In the genomic region with DNA sequence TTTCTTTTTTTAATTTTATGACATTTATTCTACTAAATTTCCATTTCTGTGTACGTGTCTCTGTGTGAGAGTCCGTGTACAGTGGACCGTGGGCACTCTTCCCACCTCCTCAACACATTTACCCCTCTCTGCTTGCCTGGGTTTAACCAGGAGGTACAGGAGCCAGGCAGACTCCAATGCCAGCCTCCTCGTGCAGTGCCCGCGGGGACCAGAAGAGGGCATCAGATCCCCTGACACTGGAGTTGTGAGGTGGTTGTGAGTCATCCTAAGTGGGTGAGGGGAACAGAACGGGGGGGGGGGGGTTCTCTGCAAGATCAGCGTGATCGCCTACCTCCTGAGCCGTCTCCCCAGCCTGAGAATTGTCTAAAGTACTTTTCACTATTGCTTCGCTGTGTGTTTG, we compare ENCODE assay signal across 8 mouse cellular contexts. TPM values are rescaled to one million over a fixed set of nuclear protein-coding genes. Genes with fewer than 3 reads are reported as not detected.
DNase-seq lines count a peak whose midpoint lies in the region; ATAC-seq and TF ChIP-seq lines count a peak whose summit lies in the region.

No protein-coding gene starts in this region.

- peak; percentile 46 for TF ChIP-seq CTCF in G1E (IDR thresholded peaks at IDR 0.05; ENCODE audit: low read depth, low read length)

- ATAC-seq in kidney, embryonic 15.5 days (replicated peaks; ENCODE audit: low FRiP score) = no peak
- ATAC-seq in G1E (ENCODE audit: extremely low read depth, insufficient number of reproducible peaks, low FRiP score, poor library complexity, severe bottlenecking) = no peak
- ATAC-seq in granulocyte monocyte progenitor cell, adult 5-6 weeks (replicated peaks; ENCODE audit: poor library complexity, severe bottlenecking) = peak; percentile 57

- H3K4me1 ChIP-seq in kidney, embryonic 15.5 days = peaks cover 35% of the 10 kb centered on the region
- peaks cover 13% of the 10 kb centered on the region for H3K4me1 ChIP-seq in G1E (ENCODE audit: insufficient read depth, low read depth, low read length)
- H3K4me1 ChIP-seq in limb, embryonic 10.5 days = peaks cover 38% of the 10 kb centered on the region

- H3K9ac ChIP-seq in kidney, embryonic 15.5 days = no peak overlapping the region

- no peak overlapping the region for H3K4me3 ChIP-seq in kidney, embryonic 15.5 days (replicated peaks)
- H3K4me3 ChIP-seq in G1E (ENCODE audit: low read depth, low read length) = no peak overlapping the region
- no peak overlapping the region for H3K4me3 ChIP-seq in limb, embryonic 10.5 days

- H3K9me3 ChIP-seq in kidney, embryonic 15.5 days (replicated peaks) = no peaks in the 10 kb centered on the region
- no peaks in the 10 kb centered on the region for H3K9me3 ChIP-seq in G1E (replicated peaks)
- no peaks in the 10 kb centered on the region for H3K9me3 ChIP-seq in limb, embryonic 10.5 days (replicated peaks)

- H3K36me3 ChIP-seq in kidney, embryonic 15.5 days = no peaks in the 10 kb centered on the region
- H3K36me3 ChIP-seq in G1E (replicated peaks) = no peaks in the 10 kb centered on the region
- no peaks in the 10 kb centered on the region for H3K36me3 ChIP-seq in limb, embryonic 10.5 days

- DNase-seq in kidney, adult 11 months = peak; percentile 44
- DNase-seq in G1E (ENCODE audit: low spot score) = peak; percentile 38
- DNase-seq in cerebellum, adult 11-12 months = peak; percentile 44
- DNase-seq in limb, embryonic 10.5 days (ENCODE audit: low spot score) = peak; percentile 72
- peak; percentile 63 for DNase-seq in retina, embryonic 14.5 days (ENCODE audit: low spot score)
- DNase-seq in thymus, postnatal 4 days = peak; percentile 83

- H3K27ac ChIP-seq in kidney, embryonic 15.5 days = no peak overlapping the region
- H3K27ac ChIP-seq in limb, embryonic 10.5 days = no peak overlapping the region

- WGBS in kidney, embryonic 15.5 days = 9% methylated on average over 11 of the region's 11 CpGs
- 10% methylated on average over 11 of the region's 11 CpGs for WGBS in limb, embryonic 10.5 days

- H3K27me3 ChIP-seq in kidney, embryonic 15.5 days = peaks cover 84% of the 10 kb centered on the region
- peaks cover 77% of the 10 kb centered on the region for H3K27me3 ChIP-seq in G1E (ENCODE audit: insufficient read depth, low read length)
- peaks cover 97% of the 10 kb centered on the region for H3K27me3 ChIP-seq in limb, embryonic 10.5 days (ENCODE audit: low read depth, poor library complexity, severe bottlenecking)

- no peak overlapping the region for H3K4me2 ChIP-seq in kidney, embryonic 15.5 days

RNA-seq across cellular contexts. Expression of gene Oxt, which starts 2.2 kb away (rescaled TPM):
- polyA plus RNA-seq in kidney, embryonic 15.5 days (2015; fragmentation: Nextera tagmentation; extraction: Ambion mirVana) = not detected in 2 replicates
- total RNA-seq in G1E (2014; fragmentation: Nextera tagmentation) = not detected in 2 replicates
- not detected in 2 replicates for total RNA-seq in G1E (2017)
- polyA plus RNA-seq in G1E (2012) = not detected in 2 replicates
- total RNA-seq in granulocyte monocyte progenitor cell, adult 5-6 weeks (2014; fragmentation: Nextera tagmentation) = not detected in 2 replicates
- not detected in 2 replicates for total RNA-seq in granulocyte monocyte progenitor cell, adult 5-6 weeks (2017)
- polyA plus RNA-seq in limb, embryonic 10.5 days (2016; fragmentation: Nextera tagmentation; extraction: Ambion mirVana) = not detected in 2 replicates

RNA-seq across cellular contexts. Expression of gene Avp, which starts 4.2 kb away (rescaled TPM):
- polyA plus RNA-seq in kidney, embryonic 15.5 days (2015; fragmentation: Nextera tagmentation; extraction: Ambion mirVana) = not detected in 2 replicates
- total RNA-seq in G1E (2014; fragmentation: Nextera tagmentation) (not detected in 2 replicates), G1E (2017) (not detected in 2 replicates)
- not detected in 2 replicates for polyA plus RNA-seq in G1E (2012)
- not detected in 2 replicates for total RNA-seq in granulocyte monocyte progenitor cell, adult 5-6 weeks (2014; fragmentation: Nextera tagmentation)
- total RNA-seq in granulocyte monocyte progenitor cell, adult 5-6 weeks (2017) = not detected in 2 replicates
- polyA plus RNA-seq in limb, embryonic 10.5 days (2016; fragmentation: Nextera tagmentation; extraction: Ambion mirVana) = not detected in 2 replicates

RNA-seq across cellular contexts. Expression of gene Mrps26, which starts 14.6 kb away (rescaled TPM):
- 89.8 and 97.7 TPM in 2 replicates for polyA plus RNA-seq in kidney, embryonic 15.5 days (2015; fragmentation: Nextera tagmentation; extraction: Ambion mirVana)
- total RNA-seq in G1E (2014; fragmentation: Nextera tagmentation) (75.7 and 93.8 TPM in 2 replicates), G1E (2017) (60.6 and 79.2 TPM in 2 replicates)
- 144 and 187 TPM in 2 replicates for polyA plus RNA-seq in G1E (2012)
- total RNA-seq in granulocyte monocyte progenitor cell, adult 5-6 weeks (2014; fragmentation: Nextera tagmentation) = 66.7 and 82.1 TPM in 2 replicates
- 47.1 and 52.4 TPM in 2 replicates for total RNA-seq in granulocyte monocyte progenitor cell, adult 5-6 weeks (2017)
- polyA plus RNA-seq in limb, embryonic 10.5 days (2016; fragmentation: Nextera tagmentation; extraction: Ambion mirVana) = 87.3 and 95.6 TPM in 2 replicates

RNA-seq across cellular contexts. Expression of gene Fastkd5, which starts 51.7 kb away (rescaled TPM):
- polyA plus RNA-seq in kidney, embryonic 15.5 days (2015; fragmentation: Nextera tagmentation; extraction: Ambion mirVana) = 17.3 TPM in 2 replicates
- 20.5 and 26.4 TPM in 2 replicates for total RNA-seq in G1E (2014; fragmentation: Nextera tagmentation)
- 27.6 and 29.9 TPM in 2 replicates for total RNA-seq in G1E (2017)
- 0.81 and 1.3 TPM in 2 replicates for polyA plus RNA-seq in G1E (2012)
- 15.6 and 16.3 TPM in 2 replicates for total RNA-seq in granulocyte monocyte progenitor cell, adult 5-6 weeks (2014; fragmentation: Nextera tagmentation)
- 17.1 and 19.3 TPM in 2 replicates for total RNA-seq in granulocyte monocyte progenitor cell, adult 5-6 weeks (2017)
- 22.3 and 23.4 TPM in 2 replicates for polyA plus RNA-seq in limb, embryonic 10.5 days (2016; fragmentation: Nextera tagmentation; extraction: Ambion mirVana)

RNA-seq across cellular contexts. Expression of gene Ubox5, which starts 51.7 kb away (rescaled TPM):
- 12.6 and 13.6 TPM in 2 replicates for polyA plus RNA-seq in kidney, embryonic 15.5 days (2015; fragmentation: Nextera tagmentation; extraction: Ambion mirVana)
- total RNA-seq in G1E (2014; fragmentation: Nextera tagmentation) (11.2 and 13.0 TPM in 2 replicates), G1E (2017) (9.0 and 9.7 TPM in 2 replicates)
- polyA plus RNA-seq in G1E (2012) = 2.7 and 3.2 TPM in 2 replicates
- total RNA-seq in granulocyte monocyte progenitor cell, adult 5-6 weeks (2014; fragmentation: Nextera tagmentation) = 7.0 and 9.3 TPM in 2 replicates
- 5.9 and 10.0 TPM in 2 replicates for total RNA-seq in granulocyte monocyte progenitor cell, adult 5-6 weeks (2017)
- polyA plus RNA-seq in limb, embryonic 10.5 days (2016; fragmentation: Nextera tagmentation; extraction: Ambion mirVana) = 22.7 and 22.9 TPM in 2 replicates
